Mouse (Mus musculus) heart, embryonic 14.5 days (tissue): Measurements from ENCODE around the gene Furin. TPM values are rescaled to one million over a fixed set of nuclear protein-coding genes. Genes with fewer than 3 reads are reported as not detected.

Experiments
- ATAC-seq: fragments of 200-750 bp; cut with Nextera tagmentation; 2 replicates; pipeline ENCODE4 v1.8.0; 2017; ENCODE audit warnings: low read depth, moderate TSS enrichment; ENCODE audit not compliant: insufficient number of reproducible peaks, insufficient read depth, low FRiP score
- H3K27ac ChIP-seq, 2 experiments: fragments of 200-500 bp in 1 of 2; fragments of 300-500 bp in 1 of 2; sonication (generic) in 1 of 2; replicated peaks in 1 of 2; 2 replicates each; pipeline ENCODE4 v1.5.1; 2012 to 2014; ENCODE audit warnings: low read depth in 2 of 2, low read length in 2 of 2, control low read depth in 1 of 2, mild to moderate bottlenecking in 1 of 2, mixed read lengths in 1 of 2; ENCODE audit not compliant: control insufficient read depth in 1 of 2, insufficient read depth in 1 of 2
- H3K27me3 ChIP-seq: fragments of 300-500 bp; sonication (generic); 2 replicates; pipeline ENCODE4 v1.6.1; 2014; ENCODE audit warnings: mild to moderate bottlenecking, low read length, control low read depth; ENCODE audit not compliant: control insufficient read depth, insufficient read depth
- H3K36me3 ChIP-seq: fragments of 300-500 bp; sonication (generic); 2 replicates; pipeline ENCODE4 v1.6.1; 2014; ENCODE audit warnings: mild to moderate bottlenecking, control low read depth, low read length, mixed read lengths; ENCODE audit not compliant: control insufficient read depth, insufficient read depth
- H3K4me1 ChIP-seq, 2 experiments: fragments of 200-500 bp in 1 of 2; fragments of 300-500 bp in 1 of 2; sonication (generic) in 1 of 2; 2 replicates each; pipeline ENCODE4 v1.6.1; 2012 to 2014; ENCODE audit warnings: low read length in 2 of 2, control low read depth in 1 of 2, mixed read lengths in 1 of 2; ENCODE audit not compliant: control insufficient read depth in 2 of 2, insufficient read depth in 2 of 2
- H3K4me2 ChIP-seq: fragments of 300-500 bp; sonication (generic); 2 replicates; pipeline ENCODE4 v1.6.1; 2014; ENCODE audit warnings: mild to moderate bottlenecking, low read length
- H3K4me3 ChIP-seq, 2 experiments: fragments of 200-500 bp in 1 of 2; fragments of 300-500 bp in 1 of 2; sonication (generic) in 1 of 2; 2 replicates each; pipeline ENCODE4 v1.5.1; 2012 to 2014; ENCODE audit warnings: low read length in 2 of 2, mild to moderate bottlenecking in 2 of 2, control low read depth in 1 of 2, low read depth in 1 of 2, moderate library complexity in 1 of 2; ENCODE audit not compliant: control insufficient read depth in 1 of 2, insufficient read depth in 1 of 2
- H3K9ac ChIP-seq: fragments of 300-500 bp; sonication (generic); 2 replicates; pipeline ENCODE4 v1.6.1; 2014; ENCODE audit warnings: mild to moderate bottlenecking, low read length
- H3K9me3 ChIP-seq: fragments of 300-500 bp; sonication (generic); 2 replicates; pipeline ENCODE4 v1.6.1; 2016; ENCODE audit warnings: low read length, control low read depth; ENCODE audit not compliant: control insufficient read depth
- WGBS: fragments of 180-500 bp; shearing (Covaris S2); extraction: QIAGEN DNeasy Blood & Tissue Kit; methylation state at CpG from one replicate; pipeline ENCODE4 v1.1.7; 2014; 5-methylcytosine and 5-hydroxymethylcytosine counted together
- polyA plus RNA-seq: library from polyadenylated mRNA; unstranded; fragments of >200 nt; fragmentation: Nextera tagmentation; extraction: Ambion mirVana; gene quantifications from 2 replicates; pipeline ENCODE4 v1.2.1, GENCODE M21; 2014

Furin gene
- polyA plus RNA-seq, 1 experiment from 2014 or later, result 25.2 TPM

- Histone ChIP-seq H3K4me2 (no peak overlapping the region), H3K4me1 (peaks cover 5 to 12% of the 10 kb centered on the region in 2 experiments; a peak in 3 of 4 replicates), H3K9me3 (no peaks in the 10 kb centered on the region), H3K9ac (no peak overlapping the region), H3K4me3 (no peak overlapping the region), H3K27me3 (no peaks in the 10 kb centered on the region), H3K36me3 (peaks cover 71% of the 10 kb centered on the region), H3K27ac (no peak overlapping the region)
- 84% methylated on average over 15 of the region's 15 CpGs for WGBS
- ATAC-seq, result no peak
Measured at GRCm38 (mm10) chr7:80392119-80392518, 13.1 kb downstream of the Furin start.

GRCm38 (mm10) chr7:80387633-80388543, 17.3 kb downstream of the Furin start, which contains the start of gene Fes:
Gene Fes, minus strand, starts transcription at chr7:80387946.
- WGBS, result 11% methylated on average over 33 of the region's 33 CpGs
- H3K36me3 ChIP-seq, result peaks cover 39% of the 10 kb centered on the region
- no peaks in the 10 kb centered on the region for H3K9me3 ChIP-seq
- peak within 1 kb of the TSS; percentile 75 for H3K9ac ChIP-seq
- no peaks in the 10 kb centered on the region for H3K27me3 ChIP-seq
- peak within 1 kb of the TSS; percentile 73 for H3K4me2 ChIP-seq
- peak within 1 kb of the TSS; percentile 57 to 80 for H3K27ac ChIP-seq
- H3K4me3 ChIP-seq, result peak within 1 kb of the TSS; percentile 41 to 44
- peaks cover 5 to 21% of the 10 kb centered on the region in 2 experiments; a peak in 3 of 4 replicates for H3K4me1 ChIP-seq
- ATAC-seq, result peak; percentile 51

GRCm38 (mm10) chr7:80387033-80387632, 18.1 kb downstream of the Furin start:
- H3K9ac ChIP-seq, result peak overlapping the region; percentile 75
- peak overlapping the region; percentile 57 to 80 for H3K27ac ChIP-seq
- no peaks in the 10 kb centered on the region for H3K9me3 ChIP-seq
- 36% methylated on average over 17 of the region's 17 CpGs for WGBS
- H3K4me1 ChIP-seq, result peaks cover 5 to 21% of the 10 kb centered on the region in 2 experiments; a peak in 3 of 4 replicates
- H3K36me3 ChIP-seq, result peaks cover 39% of the 10 kb centered on the region
- H3K27me3 ChIP-seq, result no peaks in the 10 kb centered on the region
- H3K4me3 ChIP-seq, result peak overlapping the region; percentile 41 to 44
- peak overlapping the region; percentile 73 for H3K4me2 ChIP-seq
- 0 out of 2 replicates have a peak, but pooled peaks have one; percentile 27 for ATAC-seq

GRCm38 (mm10) chr7:80386235-80386930, 18.9 kb downstream of the Furin start:
- Histone ChIP-seq H3K4me3 (peak overlapping the region; percentile 41 to 44), H3K9me3 (no peaks in the 10 kb centered on the region), H3K36me3 (peaks cover 38% of the 10 kb centered on the region), H3K4me2 (peak overlapping the region; percentile 73), H3K4me1 (peaks cover 5 to 21% of the 10 kb centered on the region in 2 experiments; a peak in 3 of 4 replicates), H3K9ac (peak overlapping the region; percentile 75), H3K27me3 (no peaks in the 10 kb centered on the region), H3K27ac (peak overlapping the region; percentile 21 to 80)
- WGBS, result 31% methylated on average over 16 of the region's 18 CpGs
- peak; percentile 40; the same call in 1 of the 2 replicates for ATAC-seq

- 78% methylated on average over 11 of the region's 11 CpGs for WGBS
- Histone ChIP-seq H3K36me3 (peaks cover 40% of the 10 kb centered on the region), H3K27ac (no peak overlapping the region), H3K9me3 (no peaks in the 10 kb centered on the region), H3K4me3 (no peak overlapping the region), H3K9ac (no peak overlapping the region), H3K4me1 (peaks cover 5 to 17% of the 10 kb centered on the region in 2 experiments; a peak in 3 of 4 replicates), H3K27me3 (no peaks in the 10 kb centered on the region), H3K4me2 (no peak overlapping the region)
- ATAC-seq, result no peak
Measured at GRCm38 (mm10) chr7:80382919-80383318, 22.3 kb downstream of the Furin start.

- WGBS, result 58% methylated on average over 13 of the region's 13 CpGs
- Histone ChIP-seq H3K27me3 (no peaks in the 10 kb centered on the region), H3K27ac (no peak overlapping the region), H3K9me3 (no peaks in the 10 kb centered on the region), H3K4me2 (no peak overlapping the region), H3K4me3 (no peak overlapping the region), H3K4me1 (peaks cover 0 to 3% of the 10 kb centered on the region in 2 experiments; a peak in 1 of 4 replicates), H3K36me3 (peaks cover 40% of the 10 kb centered on the region), H3K9ac (no peak overlapping the region)
- ATAC-seq, result no peak
Measured at GRCm38 (mm10) chr7:80379531-80379930, 25.7 kb downstream of the Furin start.

- ATAC-seq, result no peak
- 25% methylated on average over 6 of the region's 6 CpGs for WGBS
- no peak overlapping the region for H3K27ac ChIP-seq
- no peak overlapping the region for H3K4me2 ChIP-seq
- no peak overlapping the region for H3K9ac ChIP-seq
- no peaks in the 10 kb centered on the region for H3K9me3 ChIP-seq
- H3K36me3 ChIP-seq, result peaks cover 28% of the 10 kb centered on the region
- no peak overlapping the region for H3K4me3 ChIP-seq
- no peaks in the 10 kb centered on the region for H3K27me3 ChIP-seq
- peaks cover 0 to 3% of the 10 kb centered on the region in 2 experiments; a peak in 1 of 4 replicates for H3K4me1 ChIP-seq
Measured at GRCm38 (mm10) chr7:80377471-80377870, 27.8 kb downstream of the Furin start.
